Mouse (Mus musculus) telencephalon, adult 2 months (tissue): ENCODE data around the gene Fnbp4.
"Not testable (repeated sequence)": the region's sequence is repeated elsewhere in the genome, so short reads cannot be mapped to it uniquely, and the experiment has no call there.

Experiments used
- DNase-seq: peaks from one replicate; pipeline ENCODE4 v3.0.0-alpha.2; 2011; ENCODE audit warnings: low read depth, low spot score

Fnbp4 gene

GRCm38 (mm10) chr2:90782901-90783486 is 37.8 kb downstream of the Fnbp4 start:
- DNase-seq = no peak

GRCm38 (mm10) chr2:90788126-90788525 is 43.0 kb downstream of the Fnbp4 start:
- no peak for DNase-seq

- DNase-seq = no peak
Observed at GRCm38 (mm10) chr2:90808241-90809126, 63.3 kb downstream of the Fnbp4 start.

DNA sequence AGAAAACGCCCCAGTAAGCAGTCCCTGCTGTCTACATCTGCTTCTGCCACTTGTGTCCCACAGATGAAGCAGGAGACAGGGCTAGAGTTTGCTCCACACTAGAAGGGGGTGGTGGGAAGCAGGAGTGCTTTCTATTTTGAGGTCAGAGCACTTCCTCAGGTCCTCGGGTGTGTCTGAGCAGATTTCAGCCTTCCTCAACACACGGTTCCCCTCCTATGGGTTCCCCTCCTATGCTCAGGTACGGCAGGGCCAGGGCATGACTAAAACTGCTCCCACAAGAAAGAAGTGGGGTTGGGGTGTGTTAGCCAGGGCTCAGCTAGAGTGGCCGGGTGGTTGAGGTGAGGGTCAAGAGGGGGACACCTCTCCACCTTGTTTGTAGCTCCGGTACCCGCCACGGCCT is 65.6 kb downstream of the Fnbp4 start:
- no peak for DNase-seq

GRCm38 (mm10) chr2:90815266-90815665 is 70.1 kb downstream of the Fnbp4 start:
- no peak for DNase-seq

- no peak for DNase-seq
Observed at GRCm38 (mm10) chr2:90816144-90816543, 71.0 kb downstream of the Fnbp4 start.

- DNase-seq = peak; percentile 79
Observed at GRCm38 (mm10) chr2:90818710-90819109, 73.5 kb downstream of the Fnbp4 start.

DNA sequence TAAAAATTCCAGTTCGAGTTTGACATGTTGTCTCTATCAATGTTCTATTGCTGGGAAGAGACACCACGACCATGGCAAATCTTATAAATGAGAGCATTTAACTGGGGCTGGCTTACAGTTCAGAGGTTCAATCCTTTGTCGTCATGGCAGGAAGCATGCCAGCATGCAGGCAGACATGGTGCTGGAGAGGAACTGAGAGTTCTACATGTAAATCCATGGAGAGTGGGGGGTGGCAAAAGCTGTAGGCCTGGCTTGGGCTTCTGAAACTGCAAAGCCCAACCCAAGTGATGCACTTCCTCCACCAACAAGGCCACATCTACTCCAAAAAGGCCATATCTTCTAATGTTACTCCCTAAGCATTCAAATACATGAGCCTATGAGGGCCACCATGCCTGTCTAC is 75.7 kb downstream of the Fnbp4 start:
- DNase-seq = no peak

DNA sequence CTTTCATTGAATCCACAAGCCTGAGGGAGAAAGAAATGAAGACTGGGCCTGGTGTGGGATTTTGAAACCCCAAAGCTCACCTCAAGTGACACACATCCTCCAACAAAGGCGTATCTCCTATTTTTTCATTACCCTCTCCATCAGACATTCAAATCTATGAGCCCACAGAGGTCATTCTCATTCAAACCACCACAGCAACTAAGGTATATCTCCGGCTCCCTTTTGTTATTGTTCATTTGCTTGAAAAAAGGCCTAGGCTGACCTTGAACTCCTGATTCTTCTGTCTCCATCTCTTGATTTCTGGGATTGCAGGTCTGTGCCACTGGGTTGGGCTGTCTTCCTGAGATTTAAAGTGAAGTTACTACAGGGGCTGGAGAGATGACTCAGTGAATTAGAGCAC is 77.8 kb downstream of the Fnbp4 start:
- no peak for DNase-seq

DNA sequence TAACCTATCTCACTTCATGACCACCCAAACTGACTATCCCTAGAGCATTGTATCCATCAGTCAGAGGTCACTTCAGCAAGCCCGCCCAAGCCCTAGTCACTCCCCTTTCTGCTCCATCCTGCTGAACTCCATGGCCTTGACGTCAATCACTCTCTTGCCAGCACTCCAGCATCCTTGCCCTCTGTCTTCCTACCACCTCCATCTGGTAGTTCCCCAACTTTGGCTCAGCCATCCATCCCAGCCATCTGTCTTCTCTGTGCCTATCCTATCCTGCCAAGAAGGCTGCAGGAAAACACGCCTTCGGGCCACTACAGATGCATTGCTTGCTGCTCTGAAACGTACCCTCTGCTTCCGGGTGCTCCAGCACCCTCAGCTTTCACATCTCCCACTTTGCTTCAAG is 78.6 kb downstream of the Fnbp4 start:
- peak; percentile 67 for DNase-seq

- DNase-seq = not testable (repeated sequence)
Observed at GRCm38 (mm10) chr2:90824528-90824927, 79.4 kb downstream of the Fnbp4 start.

DNA sequence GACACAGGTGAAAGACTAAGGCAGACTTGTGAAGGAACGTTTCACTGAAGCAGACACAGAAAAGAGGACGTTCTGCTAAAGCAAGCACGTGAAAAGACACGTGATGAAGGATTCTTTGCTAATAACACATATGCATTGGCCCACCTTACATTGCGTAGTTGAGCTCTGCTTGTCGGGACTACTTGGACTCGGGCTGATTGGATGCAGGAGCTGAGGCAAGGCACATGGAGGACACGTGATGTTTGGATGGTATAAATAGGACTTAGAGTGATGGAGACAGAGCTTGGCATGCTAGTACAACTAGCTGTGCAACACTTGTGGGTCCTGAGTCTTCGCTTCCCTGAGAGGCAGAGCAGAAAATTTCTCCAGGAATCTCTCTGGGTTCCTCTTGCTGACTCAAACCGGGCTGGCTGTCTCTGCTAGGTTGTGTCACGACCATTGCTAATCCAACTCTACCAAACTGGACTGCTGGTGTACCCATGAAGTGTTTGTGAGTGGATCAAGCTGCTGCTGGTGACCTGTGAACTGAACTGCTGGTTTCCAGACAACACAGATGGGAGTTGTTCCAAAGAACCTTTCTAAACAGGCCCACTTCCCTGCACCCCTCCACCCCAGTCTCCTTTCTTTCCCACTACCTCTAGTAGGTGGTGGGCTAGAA is 80.5 kb downstream of the Fnbp4 start:
- no peak for DNase-seq

- DNase-seq = no peak
Observed at GRCm38 (mm10) chr2:90828739-90829138, 83.6 kb downstream of the Fnbp4 start.
